Mouse (Mus musculus) adrenal gland, adult 2 months (tissue): ENCODE measurements around the gene Gm3633. TPM values are rescaled to one million over a fixed set of nuclear protein-coding genes. Genes with fewer than 3 reads are reported as not detected.
"Not testable (repeated sequence)": the region's sequence is repeated elsewhere in the genome, so short reads cannot be mapped to it uniquely, and the experiment has no call there.

Experiments
- DNase-seq: peaks from one replicate; pipeline ENCODE4 v3.0.0; 2021
- long read RNA-seq: library from polyadenylated mRNA; stranded (forward); transcript quantifications from one replicate; pipeline ENCODE4 v2.0.0, GENCODE M21; 2021
- microRNA-seq, 2 experiments: library from miRNA; unstranded; fragments of <30 nt; microRNA quantifications; one replicate each; pipeline ENCODE4 v1.2.0; 2021
- polyA plus RNA-seq: library from polyadenylated mRNA; depleted of rRNA; stranded (reverse); fragments of >200 nt; gene quantifications from 2 replicates; pipeline ENCODE4 v1.2.3, GENCODE M21; 2012; rRNA removed
- total RNA-seq, 2 experiments: library from RNA; stranded (reverse); gene quantifications; 2 replicates each; pipeline ENCODE4 v1.2.3; 2021

Gm3633 gene
- not detected for total RNA-seq
- not detected in 2 replicates for polyA plus RNA-seq
- long read RNA-seq = 0 reads

DNA sequence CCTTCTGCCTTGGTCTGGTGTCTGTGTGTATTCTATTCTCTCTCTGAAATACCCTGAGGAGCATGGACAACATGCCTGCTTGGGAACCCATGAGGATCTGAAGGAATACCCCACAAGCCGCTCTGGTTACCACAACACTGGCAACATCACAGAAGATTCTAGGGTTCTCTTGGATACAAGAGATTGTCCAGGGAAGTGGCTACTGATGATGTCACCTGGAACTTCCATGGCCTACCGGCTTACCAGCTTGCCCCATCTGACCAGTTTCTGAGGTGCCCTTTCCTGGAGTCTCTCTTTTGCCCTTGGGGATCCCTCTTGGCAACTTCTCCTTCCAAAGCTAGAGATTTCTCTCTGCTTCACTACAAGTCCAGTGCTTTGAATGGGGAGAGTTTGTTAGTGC lies at the start of gene Gm3633:
Gene Gm3633, minus strand, starts transcription at position 101 of the 400 bp plus-strand sequence.
- DNase-seq = not testable (repeated sequence)

DNA sequence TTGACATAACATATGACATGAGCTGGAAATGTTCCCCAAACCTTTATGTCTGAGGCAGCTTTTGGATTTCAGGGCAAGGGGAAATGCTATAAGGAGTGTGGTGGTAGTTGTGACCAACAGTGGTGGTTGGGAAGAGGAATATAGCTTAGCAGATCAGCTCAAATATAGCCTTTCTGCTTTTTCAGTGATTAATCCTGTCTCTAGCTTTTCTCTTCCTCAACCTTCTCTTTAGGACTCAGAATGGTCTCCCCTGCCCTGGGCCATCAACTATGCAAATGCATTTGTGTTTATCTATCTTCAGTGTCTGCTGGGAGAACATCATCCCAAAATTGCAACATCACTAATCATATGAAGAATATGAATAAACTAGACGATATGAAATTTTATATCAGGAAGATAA lies 13.9 kb upstream of the Gm3633 start, which contains the start of gene Gm10378:
Gene Gm10378, plus strand, starts transcription at position 301 of the 400 bp plus-strand sequence.
- not testable (repeated sequence) for DNase-seq

DNA sequence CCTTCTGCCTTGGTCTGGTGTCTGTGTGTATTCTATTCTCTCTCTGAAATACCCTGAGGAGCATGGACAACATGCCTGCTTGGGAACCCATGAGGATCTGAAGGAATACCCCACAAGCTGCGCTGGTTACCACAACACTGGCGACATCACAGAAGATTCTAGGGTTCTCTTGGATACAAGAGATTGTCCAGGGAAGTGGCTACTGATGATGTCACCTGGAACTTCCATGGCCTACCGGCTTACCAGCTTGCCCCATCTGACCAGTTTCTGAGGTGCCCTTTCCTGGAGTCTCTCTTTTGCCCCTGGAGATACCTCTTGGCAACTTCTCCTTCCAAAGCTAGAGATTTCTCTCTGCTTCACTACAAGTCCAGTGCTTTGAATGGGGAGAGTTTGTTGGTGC lies 41.9 kb downstream of the Gm3633 start, which contains the start of gene Gm17124:
Gene Gm17124, minus strand, starts transcription at position 101 of the 400 bp plus-strand sequence.
- not testable (repeated sequence) for DNase-seq

Small RNA genes within 50 kb of the gene (microRNA-seq; reads per million reads assigned to microRNA genes)
- gene Gm23620 (0 reads per million in 2 experiments), gene Gm25228 (0 reads per million in 2 experiments)

Other genes with a start within 250 kb of the Gm3633 start
- not detected for gene Gm8005, start 202.2 kb downstream of the Gm3633 start, total RNA-seq
- gene Gm8005, start 202.2 kb downstream of the Gm3633 start, polyA plus RNA-seq = not detected in 2 replicates
- gene Gm8011, start 178.0 kb downstream of the Gm3633 start, total RNA-seq = not detected
- not detected in 2 replicates for gene Gm8011, start 178.0 kb downstream of the Gm3633 start, polyA plus RNA-seq
- gene Gm8020, start 139.6 kb downstream of the Gm3633 start, total RNA-seq = not detected
- not detected in 2 replicates for gene Gm8020, start 139.6 kb downstream of the Gm3633 start, polyA plus RNA-seq
- not detected for gene Gm8024, start 117.6 kb downstream of the Gm3633 start, total RNA-seq
- not detected in 2 replicates for gene Gm8024, start 117.6 kb downstream of the Gm3633 start, polyA plus RNA-seq
- not detected for gene Gm17124, start 42.0 kb downstream of the Gm3633 start, total RNA-seq
- not detected in 2 replicates for gene Gm17124, start 42.0 kb downstream of the Gm3633 start, polyA plus RNA-seq
- not detected for gene Gm10378, start 14.0 kb upstream of the Gm3633 start, total RNA-seq
- not detected in 2 replicates for gene Gm10378, start 14.0 kb upstream of the Gm3633 start, polyA plus RNA-seq
- gene Gm3015, start 126.9 kb upstream of the Gm3633 start, total RNA-seq = not detected
- not detected in 2 replicates for gene Gm3015, start 126.9 kb upstream of the Gm3633 start, polyA plus RNA-seq
- not detected for gene Gm10377, start 156.1 kb upstream of the Gm3633 start, total RNA-seq
- not detected in 2 replicates for gene Gm10377, start 156.1 kb upstream of the Gm3633 start, polyA plus RNA-seq
- gene Gm21977, start 211.6 kb upstream of the Gm3633 start, total RNA-seq = not detected
- not detected in 2 replicates for gene Gm21977, start 211.6 kb upstream of the Gm3633 start, polyA plus RNA-seq